Mouse (Mus musculus): ENCODE results near the gene Ttc26. TPM values are rescaled to one million over a fixed set of nuclear protein-coding genes. Genes with fewer than 3 reads are reported as not detected.
"Not testable (repeated sequence)": the region's sequence is repeated elsewhere in the genome, so short reads cannot be mapped to it uniquely, and the experiment has no call there.

Gene Ttc26
- polyA plus RNA-seq, 1 experiment from 2014 or later, result 3.8 TPM

- Histone ChIP-seq H3K36me3 (no peaks in the 10 kb centered on the region), H3K4me1 (replicated peaks) (0 out of 2 replicates have a peak, but pooled peaks cover 4% of the 10 kb centered on the region), H3K27me3 (replicated peaks) (0 out of 2 replicates have a peak, but pooled peaks cover 2% of the 10 kb centered on the region), H3K27ac (no peak overlapping the region), H3K9ac (no peak overlapping the region), H3K4me2 (replicated peaks) (no peak overlapping the region), H3K4me3 (replicated peaks) (no peak overlapping the region), H3K9me3 (no peaks in the 10 kb centered on the region)
- 85% methylated on average over 6 of the region's 6 CpGs for WGBS
- ATAC-seq, result no peak
These were observed 32.3 kb upstream of the Ttc26 start for GRCm38 (mm10) chr6:38348811-38349453.

- peaks cover 9% of the 10 kb centered on the region; the same call in 1 of the 2 replicates for H3K4me1 ChIP-seq (replicated peaks)
- no peak overlapping the region for H3K4me2 ChIP-seq (replicated peaks)
- 63% methylated on average over 9 of the region's 9 CpGs for WGBS
- H3K4me3 ChIP-seq (replicated peaks), result no peak overlapping the region
- ATAC-seq, result no peak
- no peaks in the 10 kb centered on the region for H3K36me3 ChIP-seq
- H3K9me3 ChIP-seq, result no peaks in the 10 kb centered on the region
- H3K9ac ChIP-seq, result no peak overlapping the region
- H3K27ac ChIP-seq, result no peak overlapping the region
- H3K27me3 ChIP-seq (replicated peaks), result peaks cover 2% of the 10 kb centered on the region; the same call in 1 of the 2 replicates
These were observed 31.5 kb upstream of the Ttc26 start for GRCm38 (mm10) chr6:38349806-38350205.

GRCm38 (mm10) chr6:38351930-38352329 lies 29.3 kb upstream of the Ttc26 start:
- Histone ChIP-seq H3K27ac (no peak overlapping the region), H3K27me3 (replicated peaks) (peaks cover 5% of the 10 kb centered on the region), H3K4me1 (replicated peaks) (peaks cover 12% of the 10 kb centered on the region; the same call in 1 of the 2 replicates), H3K9ac (no peak overlapping the region), H3K9me3 (no peaks in the 10 kb centered on the region), H3K36me3 (no peaks in the 10 kb centered on the region), H3K4me2 (replicated peaks) (no peak overlapping the region), H3K4me3 (replicated peaks) (no peak overlapping the region)
- 64% methylated on average over 4 of the region's 4 CpGs for WGBS
- ATAC-seq, result no peak

- ATAC-seq, result no peak
- 32% methylated on average over 10 of the region's 10 CpGs for WGBS
These were observed 28.8 kb upstream of the Ttc26 start for GRCm38 (mm10) chr6:38352451-38352850.

GRCm38 (mm10) chr6:38353181-38353580 lies 28.1 kb upstream of the Ttc26 start:
- peak overlapping the region; percentile 60 for H3K9ac ChIP-seq
- no peak for ATAC-seq

More at GRCm38 (mm10) chr6:38352451-38352850, 28.8 kb upstream of the Ttc26 start:
- peak overlapping the region; percentile 63; the same call in 1 of the 2 replicates for H3K4me3 ChIP-seq (replicated peaks)
- H3K27me3 ChIP-seq (replicated peaks), result peaks cover 5% of the 10 kb centered on the region
- peak overlapping the region; percentile 82 for H3K4me2 ChIP-seq (replicated peaks)
- H3K9ac ChIP-seq, result no peak overlapping the region
- H3K27ac ChIP-seq, result no peak overlapping the region
- H3K4me1 ChIP-seq (replicated peaks), result peaks cover 12% of the 10 kb centered on the region; the same call in 1 of the 2 replicates
- no peaks in the 10 kb centered on the region for H3K9me3 ChIP-seq
- H3K36me3 ChIP-seq, result no peaks in the 10 kb centered on the region

GRCm38 (mm10) chr6:38353811-38354722 lies 27.2 kb upstream of the Ttc26 start, which contains the start of gene Zc3hav1:
Gene Zc3hav1 (minus strand): TSS chr6:38354603.
- H3K4me2 ChIP-seq (replicated peaks), result peak within 1 kb of the TSS; percentile 82

More at GRCm38 (mm10) chr6:38353181-38353580, 28.1 kb upstream of the Ttc26 start:
- Histone ChIP-seq H3K9me3 (no peaks in the 10 kb centered on the region), H3K27ac (no peak overlapping the region), H3K4me1 (replicated peaks) (peaks cover 12% of the 10 kb centered on the region; the same call in 1 of the 2 replicates), H3K27me3 (replicated peaks) (peaks cover 5% of the 10 kb centered on the region), H3K4me3 (replicated peaks) (peak overlapping the region; percentile 63), H3K4me2 (replicated peaks) (peak overlapping the region; percentile 82), H3K36me3 (no peaks in the 10 kb centered on the region)
- WGBS, result 17% methylated on average over 13 of the region's 13 CpGs

GRCm38 (mm10) chr6:38354723-38355353 lies 26.4 kb upstream of the Ttc26 start:
- Histone ChIP-seq H3K27ac (peak overlapping the region; percentile 79), H3K4me2 (replicated peaks) (peak overlapping the region; percentile 82), H3K27me3 (replicated peaks) (peaks cover 5% of the 10 kb centered on the region), H3K36me3 (no peaks in the 10 kb centered on the region), H3K4me3 (replicated peaks) (peak overlapping the region; percentile 63), H3K4me1 (replicated peaks) (peaks cover 12% of the 10 kb centered on the region; the same call in 1 of the 2 replicates), H3K9ac (peak overlapping the region; percentile 60), H3K9me3 (no peaks in the 10 kb centered on the region)
- WGBS, result 4% methylated on average over 20 of the region's 20 CpGs
- ATAC-seq, result no peak; the same call in 1 of the 2 replicates

More at GRCm38 (mm10) chr6:38353811-38354722, 27.2 kb upstream of the Ttc26 start, which contains the start of gene Zc3hav1:
- Histone ChIP-seq H3K9ac (peak within 1 kb of the TSS; percentile 60), H3K27me3 (replicated peaks) (peaks cover 5% of the 10 kb centered on the region), H3K36me3 (no peaks in the 10 kb centered on the region), H3K27ac (peak within 1 kb of the TSS; percentile 79), H3K9me3 (no peaks in the 10 kb centered on the region), H3K4me1 (replicated peaks) (peaks cover 12% of the 10 kb centered on the region; the same call in 1 of the 2 replicates), H3K4me3 (replicated peaks) (peak within 1 kb of the TSS; percentile 63)
- ATAC-seq, result peak; percentile 95
- under 1% methylated on average over 87 of the region's 87 CpGs for WGBS

GRCm38 (mm10) chr6:38355354-38355823 lies 25.9 kb upstream of the Ttc26 start:
- no peak for ATAC-seq

GRCm38 (mm10) chr6:38355862-38356261 lies 25.4 kb upstream of the Ttc26 start:
- WGBS, result 26% methylated on average over 7 of the region's 7 CpGs
- Histone ChIP-seq H3K4me1 (replicated peaks) (peaks cover 12% of the 10 kb centered on the region; the same call in 1 of the 2 replicates), H3K9ac (no peak overlapping the region), H3K4me2 (replicated peaks) (no peak overlapping the region), H3K9me3 (no peaks in the 10 kb centered on the region), H3K27me3 (replicated peaks) (peaks cover 5% of the 10 kb centered on the region), H3K4me3 (replicated peaks) (no peak overlapping the region), H3K36me3 (no peaks in the 10 kb centered on the region), H3K27ac (no peak overlapping the region)
- no peak for ATAC-seq

More at GRCm38 (mm10) chr6:38355354-38355823, 25.9 kb upstream of the Ttc26 start:
- no peaks in the 10 kb centered on the region for H3K36me3 ChIP-seq
- H3K4me3 ChIP-seq (replicated peaks), result peak overlapping the region; percentile 63; the same call in 1 of the 2 replicates
- H3K9me3 ChIP-seq, result no peaks in the 10 kb centered on the region
- peak overlapping the region; percentile 82 for H3K4me2 ChIP-seq (replicated peaks)
- H3K27ac ChIP-seq, result no peak overlapping the region
- H3K9ac ChIP-seq, result no peak overlapping the region
- H3K27me3 ChIP-seq (replicated peaks), result peaks cover 5% of the 10 kb centered on the region
- peaks cover 12% of the 10 kb centered on the region; the same call in 1 of the 2 replicates for H3K4me1 ChIP-seq (replicated peaks)
- 12% methylated on average over 8 of the region's 8 CpGs for WGBS

GRCm38 (mm10) chr6:38356661-38357433 lies 24.4 kb upstream of the Ttc26 start:
- not testable (repeated sequence) for H3K9ac ChIP-seq; H3K9me3 ChIP-seq; H3K4me3 ChIP-seq (replicated peaks); H3K27me3 ChIP-seq (replicated peaks); H3K36me3 ChIP-seq; ATAC-seq; H3K27ac ChIP-seq; H3K4me2 ChIP-seq (replicated peaks)
- 84% methylated on average over 15 of the region's 15 CpGs for WGBS
- peaks cover 12% of the 10 kb centered on the region; the same call in 1 of the 2 replicates for H3K4me1 ChIP-seq (replicated peaks)
